Mouse (Mus musculus) layer of hippocampus, adult 9-11 months (tissue): Measurements from ENCODE around the gene Slc25a34.

Source experiments
- DNase-seq: peaks from one replicate; pipeline ENCODE4 v3.0.0; 2022

The Slc25a34 gene

DNA sequence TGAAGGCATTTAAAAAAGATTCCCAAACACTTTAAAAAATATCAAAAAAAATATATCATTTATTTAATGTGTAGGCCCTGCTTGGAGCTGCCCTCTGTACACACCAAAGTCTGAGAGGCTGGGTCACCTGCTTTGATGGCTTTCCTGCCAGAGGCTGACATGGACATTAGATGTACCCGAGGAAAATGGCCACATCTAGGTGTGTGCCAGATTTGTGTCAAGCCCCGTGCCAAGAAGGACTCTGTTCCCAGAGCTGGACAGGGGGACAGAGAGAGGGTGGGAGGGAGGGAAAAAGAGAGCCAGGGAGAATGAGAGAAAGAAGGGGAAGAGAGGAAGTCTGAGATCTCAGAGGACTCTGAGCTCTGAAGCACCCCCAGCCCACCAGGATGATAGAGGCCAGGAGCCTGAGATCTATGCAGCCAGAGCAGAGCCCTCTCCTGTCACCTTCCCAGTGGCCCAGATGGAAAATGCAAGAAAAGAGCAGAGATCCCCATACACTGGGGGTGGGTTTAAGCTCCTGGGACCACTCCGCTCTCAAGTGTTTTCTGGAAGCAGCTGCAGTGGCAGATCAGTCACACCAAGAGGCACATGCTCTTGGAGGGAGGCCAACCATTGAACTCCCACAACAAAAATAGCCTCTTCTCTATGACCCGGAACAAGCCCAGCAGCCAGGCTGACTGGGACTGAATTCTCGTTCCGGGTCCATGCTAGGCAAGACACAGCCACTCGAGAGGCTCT is 19.7 kb upstream of the Slc25a34 start:
- peak; percentile 88 for DNase-seq

DNA sequence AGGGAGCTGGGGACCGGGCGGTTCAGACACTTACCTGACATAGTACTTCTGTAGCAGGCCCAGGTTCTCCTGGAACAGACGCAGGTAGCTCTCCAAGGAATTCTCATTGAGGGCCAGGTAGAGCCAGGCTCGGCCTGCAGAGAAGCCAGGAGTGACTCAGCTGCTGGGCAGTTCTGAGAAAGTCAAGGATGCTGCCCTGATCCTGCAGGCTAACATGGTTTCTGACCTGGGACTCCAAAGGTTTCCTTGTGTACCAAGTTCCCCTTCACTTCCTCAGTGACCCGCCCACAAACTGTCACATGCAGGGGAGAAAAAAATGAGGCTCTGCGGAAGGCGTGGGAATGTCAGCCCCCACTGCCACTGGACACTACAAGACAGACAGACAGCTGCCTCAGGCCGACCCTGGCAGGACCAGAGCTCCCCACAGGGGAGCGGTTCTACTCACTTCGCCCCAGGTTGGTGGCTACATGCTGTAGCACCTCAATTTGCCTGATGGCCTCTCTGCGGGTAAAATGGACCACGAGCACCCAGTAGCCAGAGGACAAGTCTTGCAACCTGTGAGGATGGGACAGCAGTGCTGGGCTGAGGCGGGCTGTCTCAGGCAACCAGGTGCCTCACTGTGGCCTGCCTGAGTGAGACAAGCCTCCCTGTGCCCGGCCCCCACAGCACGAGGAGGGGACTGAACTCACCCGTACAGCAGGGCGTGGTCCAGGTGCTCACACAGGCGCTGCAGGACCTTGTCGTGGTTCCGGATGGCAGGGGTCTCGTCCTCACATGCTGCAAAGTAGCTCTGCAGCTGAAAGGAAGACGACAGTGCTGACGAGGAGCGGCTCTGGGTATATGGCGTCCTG is 18.6 kb upstream of the Slc25a34 start:
- DNase-seq: no peak

GRCm38 (mm10) chr4:141641353-141641771 is 17.7 kb upstream of the Slc25a34 start:
- DNase-seq: no peak

DNA sequence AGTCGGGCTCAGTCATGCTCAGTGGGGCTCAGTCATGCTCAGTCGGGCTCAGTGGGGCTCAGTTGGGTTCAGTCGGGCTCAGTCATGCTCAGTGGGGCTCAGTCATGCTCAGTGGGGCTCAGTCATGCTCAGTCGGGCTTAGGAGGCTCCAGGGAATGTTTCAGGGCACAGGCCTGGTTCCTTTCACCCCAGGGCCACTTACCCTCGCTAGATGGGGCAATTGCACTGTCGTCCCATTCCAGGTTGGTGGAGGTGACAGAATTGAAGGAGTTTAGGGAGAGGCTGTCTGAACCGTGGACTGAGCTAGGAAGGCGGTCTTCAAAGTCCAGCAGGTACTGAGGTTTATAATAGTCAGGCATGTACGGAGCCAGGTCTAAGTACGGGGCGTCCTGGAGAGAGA is 15.9 kb upstream of the Slc25a34 start:
- no peak for DNase-seq

- DNase-seq: no peak
Measured at GRCm38 (mm10) chr4:141636693-141637092, 13.1 kb upstream of the Slc25a34 start.

DNA sequence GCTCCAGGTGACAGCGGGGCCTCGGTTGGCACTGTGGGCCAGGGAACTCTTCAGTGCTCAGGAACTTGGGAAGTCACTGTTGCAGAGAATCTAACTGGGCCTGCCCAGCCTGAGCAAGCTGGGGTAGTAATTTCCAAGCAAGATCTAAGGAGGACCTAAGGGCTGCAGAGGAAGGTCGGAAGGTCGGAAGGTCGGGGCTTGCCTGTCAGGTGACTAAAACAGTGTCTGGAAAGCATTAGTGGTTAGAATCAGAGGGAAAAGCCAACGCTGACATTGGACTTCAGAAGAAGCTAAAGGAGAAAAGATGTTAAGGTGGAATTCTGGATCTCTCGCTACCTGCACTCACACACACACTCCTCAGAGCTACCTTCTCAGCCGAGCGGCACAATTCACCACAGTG is 12.4 kb upstream of the Slc25a34 start:
- no peak for DNase-seq

GRCm38 (mm10) chr4:141632111-141632873 is 8.7 kb upstream of the Slc25a34 start:
- no peak for DNase-seq

DNA sequence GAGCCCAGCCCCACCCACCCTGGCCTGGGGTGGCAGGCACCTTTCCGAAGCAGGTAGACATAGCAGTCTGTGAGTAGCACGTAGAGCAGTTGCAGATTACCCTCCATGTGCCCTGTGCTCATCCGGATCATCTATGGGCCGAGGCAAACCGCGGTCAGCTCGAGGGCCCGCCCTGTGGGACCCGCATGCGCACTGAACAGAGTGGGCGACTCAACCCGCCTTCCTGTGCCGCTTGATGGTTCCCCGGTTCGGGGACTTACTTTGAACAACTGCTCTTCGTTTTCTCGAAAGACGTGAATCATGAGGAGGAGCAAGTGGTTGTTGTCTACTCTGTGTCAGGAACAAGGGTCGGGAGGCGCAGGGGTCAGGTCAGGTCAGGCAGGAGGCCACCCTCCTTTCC is 7.6 kb upstream of the Slc25a34 start:
- no peak for DNase-seq

GRCm38 (mm10) chr4:141630021-141630420 is 6.4 kb upstream of the Slc25a34 start:
- DNase-seq: no peak

DNA sequence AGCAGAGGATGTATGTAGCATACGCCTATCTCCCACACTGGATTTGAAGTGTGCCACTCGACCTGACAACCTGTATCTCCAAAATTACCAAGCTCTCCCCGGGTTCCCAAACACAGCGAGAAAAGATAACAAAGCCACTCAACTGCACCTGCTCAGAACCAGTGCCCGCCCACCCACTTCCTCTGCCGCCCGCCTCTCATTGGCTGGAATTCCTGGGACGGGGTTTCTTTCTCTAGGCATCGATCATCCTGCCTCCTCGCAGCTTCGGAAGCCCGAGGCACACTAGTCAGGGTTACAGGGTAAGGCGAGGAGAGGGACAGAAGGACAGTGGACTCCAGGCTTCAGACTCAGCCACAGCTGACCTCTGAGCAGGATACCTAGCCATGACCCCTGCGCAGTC is 5.0 kb upstream of the Slc25a34 start:
- DNase-seq: no peak

- DNase-seq: no peak
Measured at GRCm38 (mm10) chr4:141627502-141627901, 3.9 kb upstream of the Slc25a34 start.

GRCm38 (mm10) chr4:141625774-141626550 is 2.3 kb upstream of the Slc25a34 start:
- DNase-seq: no peak

- DNase-seq: no peak
Measured at GRCm38 (mm10) chr4:141624983-141625773, 1.6 kb upstream of the Slc25a34 start.

DNA sequence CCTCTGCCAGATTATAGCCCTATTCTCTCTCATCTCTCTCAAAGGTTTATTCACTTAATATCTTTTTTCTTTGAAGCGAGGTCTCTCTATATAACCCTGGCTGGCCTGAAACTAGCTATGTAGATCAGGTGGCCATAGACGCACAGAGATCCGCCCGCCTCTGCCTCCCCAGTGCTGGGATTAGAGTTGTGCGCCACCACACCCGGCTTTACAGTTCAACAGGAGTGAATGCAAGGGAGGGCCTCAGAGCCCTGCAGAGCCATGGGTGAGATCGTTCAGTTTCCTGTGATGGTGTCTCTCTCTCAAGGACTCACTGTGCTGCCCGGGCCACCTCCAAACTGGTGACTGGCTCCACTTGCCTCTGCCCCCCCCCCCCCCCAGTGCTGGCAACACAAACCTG is 513 bp upstream of the Slc25a34 start:
- no peak for DNase-seq

- DNase-seq: no peak
Measured at GRCm38 (mm10) chr4:141623037-141623436, 584 bp downstream of the Slc25a34 start.

GRCm38 (mm10) chr4:141622580-141622979 is 1.0 kb downstream of the Slc25a34 start:
- no peak for DNase-seq

DNA sequence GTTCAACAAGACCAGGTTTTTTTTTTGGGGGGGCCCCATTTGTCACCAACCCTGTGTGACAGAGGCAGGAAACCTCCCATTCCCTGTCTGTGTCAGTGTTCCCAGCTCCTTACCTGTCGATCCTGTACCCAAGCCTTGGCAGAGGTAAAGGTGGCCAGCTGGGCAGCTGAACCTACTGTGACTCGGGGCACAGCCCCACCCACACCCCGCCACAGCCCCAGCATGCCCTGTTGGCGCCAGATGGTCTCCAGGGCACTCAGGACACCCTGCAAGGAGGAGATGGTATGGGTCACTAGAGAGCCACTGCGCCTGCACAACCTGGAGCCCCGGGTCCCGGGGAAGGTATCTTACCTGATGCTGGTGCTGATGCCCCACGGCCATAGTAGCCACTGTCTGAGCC is 1.5 kb downstream of the Slc25a34 start:
- no peak for DNase-seq

- DNase-seq: no peak
Measured at GRCm38 (mm10) chr4:141621297-141621696, 2.3 kb downstream of the Slc25a34 start.

GRCm38 (mm10) chr4:141619299-141619883 is 4.2 kb downstream of the Slc25a34 start:
- DNase-seq: no peak

DNA sequence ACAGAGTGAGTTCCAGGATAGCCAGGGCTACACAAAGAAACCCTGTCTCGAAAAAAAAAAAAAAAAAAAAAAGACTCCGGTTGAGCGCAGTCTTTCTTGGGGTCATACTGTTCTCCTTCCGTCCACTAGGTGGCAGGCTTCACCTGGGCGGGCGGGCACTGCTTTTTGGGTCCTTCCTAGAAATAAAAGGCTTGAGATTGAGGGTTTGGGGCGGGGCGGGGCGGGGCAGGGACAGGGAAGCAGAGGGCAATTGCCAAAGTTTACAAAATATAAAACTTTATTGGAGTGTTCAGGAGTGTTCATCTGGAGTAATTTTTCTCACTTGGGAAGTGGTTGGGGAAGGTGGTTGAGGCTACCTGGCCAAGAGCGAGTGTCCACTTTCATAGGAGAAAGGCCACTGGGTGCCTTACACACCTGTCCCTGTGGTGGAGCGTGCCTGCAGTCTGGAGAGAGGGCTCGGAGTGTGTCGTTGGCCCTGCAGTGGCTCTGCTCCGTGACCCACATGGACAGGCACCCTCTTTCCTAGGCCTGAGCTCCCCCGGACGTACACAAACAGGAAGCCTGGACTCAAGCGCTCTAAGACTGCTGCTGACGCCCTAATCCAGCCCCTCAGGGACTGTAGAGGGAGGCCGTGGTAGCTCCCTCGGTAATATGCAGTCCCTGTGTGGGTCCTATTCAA is 4.9 kb downstream of the Slc25a34 start, which contains the start of gene Tmem82:
Gene Tmem82, minus strand, starts transcription at position 69 of the 679 bp plus-strand sequence.
- DNase-seq: no peak
